ENCODE assay signal across 8 mouse cellular contexts in the genomic region with DNA sequence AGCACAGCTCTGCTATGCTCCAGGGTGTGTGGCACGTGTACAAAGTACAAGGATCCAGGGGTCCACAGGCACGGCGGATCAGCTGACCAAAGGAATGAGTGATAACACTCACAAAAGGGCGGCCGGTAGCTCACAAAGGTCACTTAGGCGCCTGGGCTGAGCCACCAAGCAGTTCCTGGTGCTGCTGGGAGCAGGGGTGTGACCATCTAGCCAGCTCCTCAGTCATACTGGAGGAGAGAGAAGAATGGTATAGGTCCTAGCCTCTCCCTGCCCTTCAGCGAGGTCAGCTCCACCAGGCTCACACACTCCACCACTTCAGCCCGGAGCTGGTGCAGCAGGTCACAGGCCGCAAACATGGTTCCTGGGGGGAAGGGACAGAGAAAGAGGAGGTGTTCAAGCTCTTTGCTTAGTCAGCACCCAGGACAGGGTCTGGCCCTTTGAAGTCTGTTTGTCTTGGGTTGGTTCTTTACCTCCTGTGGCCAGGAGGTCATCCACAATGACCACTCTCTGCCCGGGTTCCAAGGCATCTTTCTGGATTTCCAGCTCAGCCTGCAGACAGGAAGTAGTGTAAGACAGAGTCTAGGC. TPM values are rescaled to one million over a fixed set of nuclear protein-coding genes. Genes with fewer than 3 reads are reported as not detected.
DNase-seq lines count a peak whose midpoint lies in the region; ATAC-seq and TF ChIP-seq lines count a peak whose summit lies in the region.
"Had no signal": no experiment of that assay in that cellular context is flagged by ENCODE, and none has a peak within 500 bp of the region (broad histone marks: within the 10 kb centered on the region; RNA-seq: fewer than 3 reads in every experiment).

No protein-coding gene starts in this region.

- no peak overlapping the region for H3K27ac ChIP-seq in neural tube, embryonic 12.5 days
- no peak overlapping the region for H3K27ac ChIP-seq in forebrain, postnatal 0 days (ENCODE audit: low read depth, low read length)
- H3K27ac ChIP-seq in liver, adult 2 months (replicated peaks; ENCODE audit: insufficient read depth, low read depth, low read length) = peak overlapping the region; percentile 76

- H3K4me1 ChIP-seq in neural tube, embryonic 12.5 days = peaks cover 32% of the 10 kb centered on the region
- H3K4me1 ChIP-seq in forebrain, postnatal 0 days (ENCODE audit: insufficient read depth) = peaks cover 20% of the 10 kb centered on the region
- peaks cover 20% of the 10 kb centered on the region for H3K4me1 ChIP-seq in liver, adult 2 months (ENCODE audit: control insufficient read depth, insufficient read depth, low read length)

- peak overlapping the region; percentile 78 for H3K4me2 ChIP-seq in neural tube, embryonic 12.5 days (replicated peaks)
- H3K4me2 ChIP-seq in forebrain, postnatal 0 days (ENCODE audit: low read depth) = peak overlapping the region; percentile 66

- TF ChIP-seq CTCF in forebrain, postnatal 0 days (IDR thresholded peaks at IDR 0.05; ENCODE audit: low read depth) = no peak
- no peak for TF ChIP-seq CTCF in liver, adult 2 months (IDR thresholded peaks at IDR 0.05; ENCODE audit: low read depth, low read length)

- ATAC-seq in neural tube, embryonic 12.5 days (ENCODE audit: low FRiP score, low read depth) = no peak
- no peak for ATAC-seq in forebrain, postnatal 0 days

- 39% methylated on average over 10 of the region's 10 CpGs for WGBS in neural tube, embryonic 12.5 days
- WGBS in forebrain, postnatal 0 days = 65% methylated on average over 10 of the region's 10 CpGs
- WGBS in liver, adult 2 months = 12% methylated on average over 10 of the region's 10 CpGs

- H3K9me3 ChIP-seq in neural tube, embryonic 12.5 days = no peaks in the 10 kb centered on the region
- H3K9me3 ChIP-seq in forebrain, postnatal 0 days (ENCODE audit: low read length) = no peaks in the 10 kb centered on the region

- H3K27me3 ChIP-seq in neural tube, embryonic 12.5 days (replicated peaks) = no peaks in the 10 kb centered on the region
- no peaks in the 10 kb centered on the region for H3K27me3 ChIP-seq in forebrain, postnatal 0 days (ENCODE audit: insufficient read depth, low read length)
- H3K27me3 ChIP-seq in liver, adult 2 months (ENCODE audit: control insufficient read depth, insufficient read depth, low read length) = no peaks in the 10 kb centered on the region

- H3K9ac ChIP-seq in neural tube, embryonic 12.5 days = 0 out of 2 replicates have a peak overlapping the region, but pooled peaks have one; percentile 5
- H3K9ac ChIP-seq in forebrain, postnatal 0 days = no peak overlapping the region
- no peak overlapping the region for H3K9ac ChIP-seq in liver, adult 2 months (ENCODE audit: low read depth, low read length)

- H3K79me2 ChIP-seq in liver, adult 2 months (ENCODE audit: control insufficient read depth, insufficient read depth, low read length) = no peaks in the 10 kb centered on the region

- DNase-seq in neural tube, embryonic 10.5 days (ENCODE audit: extremely low spot score, low spot score) = no peak
- DNase-seq in forebrain, postnatal 0 days = no peak
- DNase-seq in liver, adult 2 months (ENCODE audit: extremely low read depth, low read depth, low spot score) = peak; percentile 83
- DNase-seq in cerebellum, adult 9-11 months = no peak
- no peak for DNase-seq in left cerebral cortex, adult 8-10 months (ENCODE audit: low spot score in 2 of 2)
- DNase-seq in left cerebral cortex, adult 18-20 months (ENCODE audit: low spot score in 2 of 2) = no peak
- DNase-seq: heart, postnatal 36 days had no signal

- H3K4me3 ChIP-seq in neural tube, embryonic 12.5 days = no peak overlapping the region
- no peak overlapping the region for H3K4me3 ChIP-seq in forebrain, postnatal 0 days (ENCODE audit: low read depth, low read length)
- no peak overlapping the region for H3K4me3 ChIP-seq in liver, adult 2 months (ENCODE audit: insufficient read depth, low read depth, low read length)

- H3K36me3 ChIP-seq in neural tube, embryonic 12.5 days = peaks cover 36% of the 10 kb centered on the region
- H3K36me3 ChIP-seq in forebrain, postnatal 0 days (ENCODE audit: insufficient read depth) = peaks cover 16% of the 10 kb centered on the region
- H3K36me3 ChIP-seq in liver, adult 2 months (ENCODE audit: control insufficient read depth, insufficient read depth, low read length) = no peaks in the 10 kb centered on the region

- TF ChIP-seq POLR2A in liver, adult 2 months (IDR thresholded peaks at IDR 0.05; ENCODE audit: extremely low read depth, insufficient read depth, low read length) = no peak

RNA-seq across cellular contexts. Expression of a gene that starts 1.9 kb away (rescaled TPM):
- 182 and 194 TPM in 2 replicates for polyA plus RNA-seq in neural tube, embryonic 12.5 days (2016; fragmentation: Nextera tagmentation; extraction: Ambion mirVana)
- 132 and 163 TPM in 2 replicates for total RNA-seq in forebrain, postnatal 0 days (2014; rRNA removed)
- 226 and 260 TPM in 2 replicates for polyA plus RNA-seq in forebrain, postnatal 0 days (2015; fragmentation: Nextera tagmentation; extraction: Ambion mirVana)
- 59.8 and 68.3 TPM in 2 replicates for total RNA-seq in liver, adult 2 months (2014; rRNA removed)
- 80.5 and 105 TPM in 2 replicates for polyA plus RNA-seq in liver, adult 2 months (2012; rRNA removed)
- 10 to 100 TPM; 52.8 to 60.2 (median 57.6) TPM for total RNA-seq in left cerebral cortex, adult 8-10 months (2022)
- 10 to 100 TPM; 48.4 to 52.0 TPM for total RNA-seq in left cerebral cortex, adult 18-20 months (2021)

RNA-seq across cellular contexts. Expression of a gene that starts 6.9 kb away (rescaled TPM):
- 22.8 and 25.9 TPM in 2 replicates for polyA plus RNA-seq in neural tube, embryonic 12.5 days (2016; fragmentation: Nextera tagmentation; extraction: Ambion mirVana)
- 11.5 and 14.9 TPM in 2 replicates for total RNA-seq in forebrain, postnatal 0 days (2014; rRNA removed)
- polyA plus RNA-seq in forebrain, postnatal 0 days (2015; fragmentation: Nextera tagmentation; extraction: Ambion mirVana) = 6.1 and 6.5 TPM in 2 replicates
- total RNA-seq in liver, adult 2 months (2014; rRNA removed) = 1.0 and 3.0 TPM in 2 replicates
- polyA plus RNA-seq in liver, adult 2 months (2012; rRNA removed) = 2.5 and 2.9 TPM in 2 replicates
- 1 to 10 TPM; 4.1 to 5.0 (median 4.4) TPM for total RNA-seq in left cerebral cortex, adult 8-10 months (2022)
- 1 to 10 TPM; 2.9 to 3.9 TPM for total RNA-seq in left cerebral cortex, adult 18-20 months (2021)

RNA-seq across cellular contexts. Expression of a gene that starts 23.6 kb away (rescaled TPM):
- polyA plus RNA-seq in neural tube, embryonic 12.5 days (2016; fragmentation: Nextera tagmentation; extraction: Ambion mirVana) = 6.4 and 6.5 TPM in 2 replicates
- total RNA-seq in forebrain, postnatal 0 days (2014; rRNA removed) = 11.6 and 15.1 TPM in 2 replicates
- polyA plus RNA-seq in forebrain, postnatal 0 days (2015; fragmentation: Nextera tagmentation; extraction: Ambion mirVana) = 1.2 and 1.4 TPM in 2 replicates
- 2.2 and 4.6 TPM in 2 replicates for total RNA-seq in liver, adult 2 months (2014; rRNA removed)
- 8.0 and 11.1 TPM in 2 replicates for polyA plus RNA-seq in liver, adult 2 months (2012; rRNA removed)
- 1 to 10 TPM; 5.6 to 6.7 (median 6.1) TPM for total RNA-seq in left cerebral cortex, adult 8-10 months (2022)
- 1 to 10 TPM; 5.2 to 5.5 TPM for total RNA-seq in left cerebral cortex, adult 18-20 months (2021)

RNA-seq across cellular contexts. Expression of a gene that starts 36.5 kb away (rescaled TPM):
- polyA plus RNA-seq in neural tube, embryonic 12.5 days (2016; fragmentation: Nextera tagmentation; extraction: Ambion mirVana) = 4.6 and 6.2 TPM in 2 replicates
- 8.8 and 12.8 TPM in 2 replicates for total RNA-seq in forebrain, postnatal 0 days (2014; rRNA removed)
- 6.0 and 8.4 TPM in 2 replicates for polyA plus RNA-seq in forebrain, postnatal 0 days (2015; fragmentation: Nextera tagmentation; extraction: Ambion mirVana)
- total RNA-seq in liver, adult 2 months (2014; rRNA removed) = 4.1 and 4.4 TPM in 2 replicates
- polyA plus RNA-seq in liver, adult 2 months (2012; rRNA removed) = 4.4 and 6.6 TPM in 2 replicates
- total RNA-seq in left cerebral cortex, adult 8-10 months (2022) = 10 to 100 TPM in 3 of 4 experiments, 1 to 10 TPM in 1; 9.3 to 11.5 (median 10.9) TPM
- total RNA-seq in left cerebral cortex, adult 18-20 months (2021) = 1 to 10 TPM; 8.1 to 8.3 TPM

RNA-seq across cellular contexts. Expression of a gene that starts 36.7 kb away (rescaled TPM):
- 65.6 and 69.7 TPM in 2 replicates for polyA plus RNA-seq in neural tube, embryonic 12.5 days (2016; fragmentation: Nextera tagmentation; extraction: Ambion mirVana)
- 15.3 and 31.8 TPM in 2 replicates for total RNA-seq in forebrain, postnatal 0 days (2014; rRNA removed)
- polyA plus RNA-seq in forebrain, postnatal 0 days (2015; fragmentation: Nextera tagmentation; extraction: Ambion mirVana) = 137 and 157 TPM in 2 replicates
- 7.4 and 14.5 TPM in 2 replicates for total RNA-seq in liver, adult 2 months (2014; rRNA removed)
- 74.7 and 101 TPM in 2 replicates for polyA plus RNA-seq in liver, adult 2 months (2012; rRNA removed)
- total RNA-seq in left cerebral cortex, adult 8-10 months (2022) = 10 to 100 TPM; 73.8 to 84.5 (median 76.0) TPM
- 10 to 100 TPM; 79.6 to 86.0 TPM for total RNA-seq in left cerebral cortex, adult 18-20 months (2021)
